Mouse (Mus musculus): Measurements from ENCODE around the gene Olfr707. TPM values are rescaled to one million over a fixed set of nuclear protein-coding genes. Genes with fewer than 3 reads are reported as not detected.
"Not testable (repeated sequence)": the region's sequence is repeated elsewhere in the genome, so short reads cannot be mapped to it uniquely, and the experiment has no call there.

Olfr707 gene
- polyA plus RNA-seq (2016; fragmentation: Nextera tagmentation; extraction: Ambion mirVana) = not detected in 2 replicates

DNA sequence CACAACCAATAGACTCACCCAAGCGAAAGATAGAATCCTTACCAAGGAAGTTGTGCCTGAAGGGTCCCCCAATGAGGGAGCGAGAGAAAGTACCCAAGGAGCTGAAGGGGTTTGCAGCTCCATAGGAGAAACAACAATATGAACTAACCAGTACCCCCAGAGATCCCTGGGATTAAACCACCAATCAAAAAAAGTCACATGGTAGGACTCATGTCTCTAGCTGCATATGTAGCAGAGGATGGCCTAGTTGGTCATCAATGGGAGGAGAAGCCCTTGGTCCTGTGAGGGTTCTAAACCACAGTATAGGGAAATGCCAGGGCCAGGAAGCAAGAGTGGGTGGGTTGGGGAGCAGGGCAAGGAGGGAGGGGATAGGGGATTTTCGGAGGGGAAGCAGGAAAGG, at the start of gene Olfr707:
Gene Olfr707 (minus strand): TSS at position 101 of the 400 bp plus-strand sequence.
- not testable (repeated sequence) for H3K4me2 ChIP-seq; ATAC-seq (ENCODE audit: insufficient number of reproducible peaks, insufficient read depth, low FRiP score, low TSS enrichment, low read depth); H3K9me3 ChIP-seq; H3K27me3 ChIP-seq; H3K36me3 ChIP-seq; H3K4me1 ChIP-seq (replicated peaks); H3K4me3 ChIP-seq (replicated peaks); H3K27ac ChIP-seq; H3K9ac ChIP-seq (replicated peaks)
- WGBS = 86% methylated on average over 3 of the region's 3 CpGs

GRCm38 (mm10) chr7:106948212-106948611, 47.2 kb upstream of the Olfr707 start, which contains the start of gene Olfr710:
Gene Olfr710, minus strand, starts transcription at chr7:106948312.
- Histone ChIP-seq H3K9ac (replicated peaks) (no peak within 1 kb of the TSS), H3K27ac (no peak within 1 kb of the TSS), H3K36me3 (no peaks in the 10 kb centered on the region), H3K4me3 (replicated peaks) (no peak within 1 kb of the TSS), H3K4me1 (replicated peaks) (no peaks in the 10 kb centered on the region), H3K9me3 (no peaks in the 10 kb centered on the region), H3K27me3 (no peaks in the 10 kb centered on the region), H3K4me2 (no peak within 1 kb of the TSS)
- ATAC-seq (ENCODE audit: insufficient number of reproducible peaks, insufficient read depth, low FRiP score, low TSS enrichment, low read depth) = no peak
- 77% methylated on average over 3 of the region's 3 CpGs for WGBS

- Histone ChIP-seq H3K9ac (replicated peaks) (no peak within 1 kb of the TSS), H3K4me2 (no peak within 1 kb of the TSS), H3K27ac (no peak within 1 kb of the TSS), H3K36me3 (no peaks in the 10 kb centered on the region), H3K4me3 (replicated peaks) (no peak within 1 kb of the TSS), H3K4me1 (replicated peaks) (no peaks in the 10 kb centered on the region), H3K9me3 (no peaks in the 10 kb centered on the region), H3K27me3 (no peaks in the 10 kb centered on the region)
- no peak for ATAC-seq (ENCODE audit: insufficient number of reproducible peaks, insufficient read depth, low FRiP score, low TSS enrichment, low read depth)
Observed at GRCm38 (mm10) chr7:106932119-106932518, 31.1 kb upstream of the Olfr707 start, which contains the start of gene Olfr709-ps1. Gene Olfr709-ps1, minus strand, starts transcription at chr7:106932219.

DNA sequence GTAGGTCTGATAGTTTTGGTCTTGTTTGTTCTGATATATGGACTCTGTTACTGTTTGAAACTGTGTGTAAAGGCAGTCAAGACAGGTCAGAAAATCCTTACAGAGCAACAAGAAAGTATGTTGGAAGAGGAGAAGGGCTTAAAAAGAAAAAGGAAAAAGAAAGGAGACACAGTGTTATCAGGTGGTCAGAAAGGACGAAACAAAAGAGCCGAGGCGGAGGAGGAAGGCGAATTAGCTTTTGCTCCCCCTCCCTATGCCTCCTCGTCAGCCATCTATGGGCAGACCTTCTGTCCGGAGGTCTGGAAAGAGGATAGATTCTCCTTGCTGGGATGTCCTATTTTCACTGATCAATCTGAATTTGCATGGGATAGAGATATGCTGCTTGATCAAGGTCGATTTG, 19.9 kb upstream of the Olfr707 start:
- H3K27me3 ChIP-seq; H3K9me3 ChIP-seq; H3K4me2 ChIP-seq; H3K36me3 ChIP-seq; H3K4me3 ChIP-seq (replicated peaks); ATAC-seq (ENCODE audit: insufficient number of reproducible peaks, insufficient read depth, low FRiP score, low TSS enrichment, low read depth); H3K27ac ChIP-seq; H3K4me1 ChIP-seq (replicated peaks); H3K9ac ChIP-seq (replicated peaks): not testable (repeated sequence)
- WGBS = 89% methylated on average over 7 of the region's 7 CpGs

DNA sequence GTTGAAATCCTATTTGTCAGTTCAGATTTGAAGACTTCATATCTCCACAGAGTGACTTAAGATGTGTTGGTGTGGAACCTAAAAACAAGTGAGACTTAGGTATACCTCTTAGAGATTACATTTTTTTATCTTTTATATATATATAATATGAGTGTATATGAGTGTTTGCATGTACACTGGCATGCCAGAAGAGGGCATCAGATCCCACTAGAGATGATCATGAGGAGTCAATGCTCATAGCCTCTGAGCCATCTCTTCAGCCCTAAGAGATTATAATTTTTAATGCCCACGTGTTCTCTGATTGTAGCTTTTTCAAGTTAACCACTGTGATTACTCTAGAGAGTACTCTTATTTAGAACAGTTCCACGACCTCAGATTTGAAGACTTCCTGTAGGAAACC, 6.6 kb upstream of the Olfr707 start, which contains the start of gene Olfr1532-ps1:
Gene Olfr1532-ps1 (plus strand): TSS at position 326 of the 400 bp plus-strand sequence.
- Histone ChIP-seq H3K9ac (replicated peaks) (no peak within 1 kb of the TSS), H3K27me3 (no peaks in the 10 kb centered on the region), H3K27ac (no peak within 1 kb of the TSS), H3K36me3 (no peaks in the 10 kb centered on the region), H3K4me2 (no peak within 1 kb of the TSS), H3K9me3 (no peaks in the 10 kb centered on the region), H3K4me1 (replicated peaks) (no peaks in the 10 kb centered on the region), H3K4me3 (replicated peaks) (no peak within 1 kb of the TSS)
- 60% methylated on average over 2 of the region's 2 CpGs for WGBS
- ATAC-seq (ENCODE audit: insufficient number of reproducible peaks, insufficient read depth, low FRiP score, low TSS enrichment, low read depth) = no peak

GRCm38 (mm10) chr7:106888062-106888461, 13.0 kb downstream of the Olfr707 start, which contains the start of gene Olfr706:
Gene Olfr706, minus strand, starts transcription at chr7:106888162.
- 83% methylated on average over 2 of the region's 2 CpGs for WGBS
- no peaks in the 10 kb centered on the region for H3K9me3 ChIP-seq
- no peaks in the 10 kb centered on the region for H3K4me1 ChIP-seq (replicated peaks)
- H3K4me2 ChIP-seq = no peak within 1 kb of the TSS
- no peak for ATAC-seq (ENCODE audit: insufficient number of reproducible peaks, insufficient read depth, low FRiP score, low TSS enrichment, low read depth)
- no peak within 1 kb of the TSS for H3K4me3 ChIP-seq (replicated peaks)
- H3K27ac ChIP-seq = no peak within 1 kb of the TSS
- H3K36me3 ChIP-seq = no peaks in the 10 kb centered on the region
- H3K9ac ChIP-seq (replicated peaks) = no peak within 1 kb of the TSS
- no peaks in the 10 kb centered on the region for H3K27me3 ChIP-seq

DNA sequence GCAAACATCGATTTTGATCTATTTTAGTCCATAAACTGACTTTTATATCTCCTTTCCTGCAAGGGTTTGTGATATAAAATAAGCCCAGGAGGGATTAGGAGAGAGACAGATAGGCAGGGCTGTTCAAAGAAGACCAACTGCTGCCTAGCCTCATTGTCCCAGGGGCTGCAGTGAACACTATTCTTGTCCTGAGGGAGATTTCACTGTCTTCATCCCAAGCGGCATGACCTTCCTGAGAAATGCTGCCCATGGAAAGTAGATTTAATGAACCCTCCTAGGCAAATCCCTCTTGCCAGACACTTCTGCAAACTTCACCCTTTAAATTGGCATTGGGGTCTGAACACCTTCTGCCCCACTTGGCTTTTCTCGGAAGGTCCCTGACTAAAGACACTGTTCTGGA, 24.2 kb downstream of the Olfr707 start, which contains the start of gene Olfr705:
Gene Olfr705 (minus strand): TSS at position 101 of the 400 bp plus-strand sequence.
- H3K27me3 ChIP-seq = no peaks in the 10 kb centered on the region
- H3K9ac ChIP-seq (replicated peaks) = no peak within 1 kb of the TSS
- no peaks in the 10 kb centered on the region for H3K9me3 ChIP-seq
- H3K4me2 ChIP-seq = no peak within 1 kb of the TSS
- no peak within 1 kb of the TSS for H3K27ac ChIP-seq
- H3K4me1 ChIP-seq (replicated peaks) = no peaks in the 10 kb centered on the region
- no peak for ATAC-seq (ENCODE audit: insufficient number of reproducible peaks, insufficient read depth, low FRiP score, low TSS enrichment, low read depth)
- H3K36me3 ChIP-seq = no peaks in the 10 kb centered on the region
- H3K4me3 ChIP-seq (replicated peaks) = no peak within 1 kb of the TSS
- 80% methylated on average over 3 of the region's 3 CpGs for WGBS

GRCm38 (mm10) chr7:106862885-106863284, 38.2 kb downstream of the Olfr707 start, which contains the start of gene Olfr704:
Gene Olfr704, plus strand, starts transcription at chr7:106863185.
- Histone ChIP-seq H3K4me2 (no peak within 1 kb of the TSS), H3K4me3 (replicated peaks) (no peak within 1 kb of the TSS), H3K27ac (no peak within 1 kb of the TSS), H3K4me1 (replicated peaks) (no peaks in the 10 kb centered on the region), H3K9ac (replicated peaks) (no peak within 1 kb of the TSS), H3K9me3 (peaks cover 4% of the 10 kb centered on the region; the same call in 1 of the 2 replicates), H3K36me3 (no peaks in the 10 kb centered on the region), H3K27me3 (no peaks in the 10 kb centered on the region)
- ATAC-seq (ENCODE audit: insufficient number of reproducible peaks, insufficient read depth, low FRiP score, low TSS enrichment, low read depth) = no peak

- H3K36me3 ChIP-seq = no peaks in the 10 kb centered on the region
- H3K9me3 ChIP-seq = no peaks in the 10 kb centered on the region
- no peak for ATAC-seq (ENCODE audit: insufficient number of reproducible peaks, insufficient read depth, low FRiP score, low TSS enrichment, low read depth)
- no peak within 1 kb of the TSS for H3K9ac ChIP-seq (replicated peaks)
- no peak within 1 kb of the TSS for H3K4me3 ChIP-seq (replicated peaks)
- no peak within 1 kb of the TSS for H3K27ac ChIP-seq
- H3K4me1 ChIP-seq (replicated peaks) = no peaks in the 10 kb centered on the region
- no peaks in the 10 kb centered on the region for H3K27me3 ChIP-seq
- WGBS = 78% methylated on average over 2 of the region's 2 CpGs
- no peak within 1 kb of the TSS for H3K4me2 ChIP-seq
Observed at GRCm38 (mm10) chr7:106843060-106843459, 58.0 kb downstream of the Olfr707 start, which contains the start of gene Olfr703. Gene Olfr703, plus strand, starts transcription at chr7:106843360.

Other genes with a start within 250 kb of the Olfr707 start
- not detected in 2 replicates for gene Olfr693, start 220.7 kb downstream of the Olfr707 start, polyA plus RNA-seq (2016; fragmentation: Nextera tagmentation; extraction: Ambion mirVana)
- gene Olfr694, start 209.4 kb downstream of the Olfr707 start, polyA plus RNA-seq (2016; fragmentation: Nextera tagmentation; extraction: Ambion mirVana) = not detected in 2 replicates
- not detected in 2 replicates for gene Olfr695, start 184.8 kb downstream of the Olfr707 start, polyA plus RNA-seq (2016; fragmentation: Nextera tagmentation; extraction: Ambion mirVana)
- not detected in 2 replicates for gene Olfr697, start 158.8 kb downstream of the Olfr707 start, polyA plus RNA-seq (2016; fragmentation: Nextera tagmentation; extraction: Ambion mirVana)
- gene Olfr698, start 145.8 kb downstream of the Olfr707 start, polyA plus RNA-seq (2016; fragmentation: Nextera tagmentation; extraction: Ambion mirVana) = not detected in 2 replicates
- not detected in 2 replicates for gene Olfr699, start 108.0 kb downstream of the Olfr707 start, polyA plus RNA-seq (2016; fragmentation: Nextera tagmentation; extraction: Ambion mirVana)
- gene Olfr700, start 92.4 kb downstream of the Olfr707 start, polyA plus RNA-seq (2016; fragmentation: Nextera tagmentation; extraction: Ambion mirVana) = not detected in 2 replicates
- gene Olfr701, start 87.1 kb downstream of the Olfr707 start, polyA plus RNA-seq (2016; fragmentation: Nextera tagmentation; extraction: Ambion mirVana) = not detected in 2 replicates
- gene Olfr702, start 67.3 kb downstream of the Olfr707 start, polyA plus RNA-seq (2016; fragmentation: Nextera tagmentation; extraction: Ambion mirVana) = not detected in 2 replicates
- not detected in 2 replicates for gene Olfr703, start 57.9 kb downstream of the Olfr707 start, polyA plus RNA-seq (2016; fragmentation: Nextera tagmentation; extraction: Ambion mirVana)
- not detected in 2 replicates for gene Olfr704, start 38.1 kb downstream of the Olfr707 start, polyA plus RNA-seq (2016; fragmentation: Nextera tagmentation; extraction: Ambion mirVana)
- not detected in 2 replicates for gene Olfr705, start 24.4 kb downstream of the Olfr707 start, polyA plus RNA-seq (2016; fragmentation: Nextera tagmentation; extraction: Ambion mirVana)
- gene Olfr706, start 13.1 kb downstream of the Olfr707 start, polyA plus RNA-seq (2016; fragmentation: Nextera tagmentation; extraction: Ambion mirVana) = not detected in 2 replicates
- gene Olfr1532-ps1, start 6.8 kb upstream of the Olfr707 start, polyA plus RNA-seq (2016; fragmentation: Nextera tagmentation; extraction: Ambion mirVana) = not detected in 2 replicates
- not detected in 2 replicates for gene Olfr709-ps1, start 31.0 kb upstream of the Olfr707 start, polyA plus RNA-seq (2016; fragmentation: Nextera tagmentation; extraction: Ambion mirVana)
- gene Olfr710, start 47.1 kb upstream of the Olfr707 start, polyA plus RNA-seq (2016; fragmentation: Nextera tagmentation; extraction: Ambion mirVana) = not detected in 2 replicates
- gene Olfr6, start 62.7 kb upstream of the Olfr707 start, polyA plus RNA-seq (2016; fragmentation: Nextera tagmentation; extraction: Ambion mirVana) = not detected in 2 replicates
- gene Olfr711, start 74.2 kb upstream of the Olfr707 start, polyA plus RNA-seq (2016; fragmentation: Nextera tagmentation; extraction: Ambion mirVana) = not detected in 2 replicates
- gene Olfr2, start 104.8 kb upstream of the Olfr707 start, polyA plus RNA-seq (2016; fragmentation: Nextera tagmentation; extraction: Ambion mirVana) = not detected in 2 replicates
- not detected in 2 replicates for gene Olfr713, start 129.9 kb upstream of the Olfr707 start, polyA plus RNA-seq (2016; fragmentation: Nextera tagmentation; extraction: Ambion mirVana)
- gene Olfr714, start 169.7 kb upstream of the Olfr707 start, polyA plus RNA-seq (2016; fragmentation: Nextera tagmentation; extraction: Ambion mirVana) = not detected in 2 replicates
- not detected in 2 replicates for gene Olfr17, start 192.0 kb upstream of the Olfr707 start, polyA plus RNA-seq (2016; fragmentation: Nextera tagmentation; extraction: Ambion mirVana)
- not detected in 2 replicates for gene Olfr715b, start 209.1 kb upstream of the Olfr707 start, polyA plus RNA-seq (2016; fragmentation: Nextera tagmentation; extraction: Ambion mirVana)
- not detected in 2 replicates for gene Olfr715, start 229.8 kb upstream of the Olfr707 start, polyA plus RNA-seq (2016; fragmentation: Nextera tagmentation; extraction: Ambion mirVana)
- not detected in 2 replicates for gene Olfr716, start 237.1 kb upstream of the Olfr707 start, polyA plus RNA-seq (2016; fragmentation: Nextera tagmentation; extraction: Ambion mirVana)